Mouse (Mus musculus) adrenal gland (tissue): Measurements from ENCODE around the gene Ttll1.

Source experiments
- intact Hi-C: fragments of 180-260 bp; cut with DNase I; formaldehyde crosslinking; loops from one replicate; pipeline ENCODE4 v1.15.1; 2025

The Ttll1 gene

DNA sequence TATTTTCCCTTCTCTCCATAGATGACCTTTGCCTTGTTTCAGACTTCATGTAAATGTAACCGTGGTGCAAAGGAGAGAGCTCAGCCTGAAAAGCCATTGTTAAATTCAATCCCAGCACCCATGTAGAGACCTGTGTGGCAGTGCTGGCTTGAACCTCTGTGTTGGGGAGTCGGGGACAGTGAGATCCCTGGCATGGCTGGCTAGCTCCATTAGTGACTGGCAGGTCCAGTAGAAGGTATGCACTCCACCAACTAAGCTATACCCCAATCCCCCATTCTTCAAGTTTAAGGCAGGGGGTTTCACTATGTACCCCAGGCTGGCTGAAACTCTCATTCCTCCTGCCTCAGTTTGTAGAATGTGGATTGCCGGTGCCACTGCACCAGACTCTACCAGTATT lies 13.6 kb upstream of the Ttll1 start:
- intact Hi-C loops = no loop called here

DNA sequence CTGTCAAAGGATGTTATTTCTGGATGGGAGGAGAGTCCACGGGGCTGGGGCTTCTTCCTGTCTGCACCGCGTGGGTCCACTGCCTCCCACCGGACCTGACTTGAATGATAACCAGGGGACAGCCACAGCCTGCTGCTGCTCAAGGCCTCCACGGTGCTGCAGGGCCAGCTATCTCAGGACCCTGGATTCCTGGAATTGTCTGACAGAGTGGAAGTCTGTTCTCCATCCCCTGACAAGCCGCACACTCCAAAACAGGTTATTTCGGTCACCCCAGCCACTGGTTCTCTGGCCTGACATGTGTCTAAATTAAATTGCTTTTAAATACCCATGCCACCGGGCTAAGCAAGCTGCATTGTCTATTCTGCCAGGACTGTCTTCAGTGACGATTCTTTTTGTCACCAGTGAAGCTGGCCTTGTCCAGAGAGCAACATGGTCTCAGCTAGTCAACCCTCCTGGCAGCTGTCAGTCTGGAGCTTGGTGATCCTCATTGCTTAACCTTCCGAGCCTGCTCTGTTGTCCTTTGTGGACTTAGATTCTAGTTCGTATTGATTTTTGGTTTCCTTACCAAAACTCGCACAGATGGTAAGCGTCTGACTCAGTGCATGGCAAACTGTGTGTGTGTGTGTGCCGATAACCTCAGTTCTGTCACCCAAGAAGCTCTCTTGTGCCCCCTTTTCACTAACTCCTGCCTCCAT lies 13.1 kb upstream of the Ttll1 start:
- intact Hi-C loops = no loop called here

DNA sequence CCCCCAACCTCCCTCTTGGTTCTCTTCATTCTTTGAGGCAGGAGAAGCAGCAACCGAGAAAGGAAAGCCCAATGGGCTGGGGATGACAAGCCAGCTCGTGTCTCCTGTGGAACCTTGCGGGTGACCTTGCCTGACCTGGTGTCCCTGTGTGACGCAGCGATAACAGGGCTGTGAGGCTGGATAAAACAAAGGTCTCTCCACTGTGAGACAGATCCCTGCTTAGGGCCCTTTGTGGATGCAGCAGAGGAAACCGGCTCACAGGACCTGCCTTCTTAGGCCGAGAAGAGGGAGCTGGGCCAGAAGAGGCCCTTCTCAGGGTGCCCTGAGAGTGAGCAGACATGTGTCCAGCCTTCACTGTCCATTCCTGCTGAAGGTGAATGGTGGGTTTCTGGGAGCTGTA lies 12.5 kb upstream of the Ttll1 start:
- intact Hi-C loops = no loop called here

DNA sequence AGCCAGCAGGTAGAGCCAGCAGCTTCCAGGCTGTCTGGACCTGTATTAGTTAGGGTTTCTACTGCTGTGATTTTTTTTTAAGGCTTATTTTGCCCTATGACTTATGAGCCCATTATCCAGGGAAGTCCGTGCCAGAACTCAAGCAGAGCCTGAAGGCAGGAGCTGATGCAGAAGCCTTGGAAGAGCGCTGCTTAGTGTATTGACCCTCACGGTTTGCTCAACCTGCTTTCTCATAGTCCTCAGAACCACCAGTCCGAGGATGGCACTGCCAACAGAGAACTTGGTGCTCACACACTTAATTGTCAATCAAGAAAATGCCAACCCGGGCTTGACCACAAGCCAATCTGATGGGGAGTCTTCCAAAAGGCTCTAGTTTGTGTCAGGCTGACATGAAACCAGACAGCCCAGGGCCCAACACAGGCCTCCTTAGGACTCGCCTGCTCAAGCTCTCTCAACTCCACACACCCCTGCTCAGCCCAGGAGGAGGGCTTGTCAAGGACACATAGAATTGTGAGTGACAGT lies 10.2 kb upstream of the Ttll1 start:
- intact Hi-C loops = no loop called here

DNA sequence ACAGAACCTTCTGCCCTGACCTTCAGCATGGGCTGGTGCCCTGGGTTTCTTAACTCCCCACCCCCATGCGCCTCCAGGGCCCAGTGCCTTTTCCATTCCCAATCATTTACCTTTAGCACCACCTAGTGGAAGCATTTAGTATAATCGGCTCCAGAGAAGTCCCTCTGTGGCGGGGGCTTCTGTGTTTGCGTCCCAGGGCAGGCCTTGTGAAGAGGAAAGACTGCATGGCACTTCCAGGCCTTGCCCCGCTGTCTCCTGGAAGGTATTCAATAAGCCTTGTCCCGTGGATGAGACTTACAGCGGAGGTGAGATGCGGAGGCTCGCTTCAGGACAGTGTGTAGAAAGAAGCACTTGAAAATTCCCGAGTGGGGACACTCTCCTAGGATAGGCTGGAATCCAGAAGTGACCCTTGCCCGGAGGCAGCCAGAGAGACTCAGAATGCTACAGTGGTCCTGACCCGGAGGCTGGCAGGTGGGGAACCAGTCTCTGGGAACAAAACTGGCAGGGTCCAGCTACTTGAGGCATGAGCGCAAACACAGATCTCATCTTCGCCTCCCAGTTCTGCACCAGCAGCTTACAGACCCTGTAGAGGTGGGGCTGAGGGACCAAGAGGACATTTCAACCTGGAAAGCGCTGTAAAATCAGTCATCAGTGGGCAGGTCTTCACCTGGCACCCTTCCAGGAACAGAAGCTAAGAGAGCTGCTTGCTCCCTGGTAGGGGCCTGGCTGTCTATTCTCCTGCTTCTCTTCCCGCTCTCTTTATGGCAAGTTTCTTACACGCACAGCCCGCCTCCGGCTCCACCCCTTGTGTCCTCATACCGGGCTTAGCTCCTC lies 7.7 kb upstream of the Ttll1 start:
- intact Hi-C loops = loop anchor here (5.0 kb wide), 1 partner anchor 311 kb away; no protein-coding TSS in a partner anchor

DNA sequence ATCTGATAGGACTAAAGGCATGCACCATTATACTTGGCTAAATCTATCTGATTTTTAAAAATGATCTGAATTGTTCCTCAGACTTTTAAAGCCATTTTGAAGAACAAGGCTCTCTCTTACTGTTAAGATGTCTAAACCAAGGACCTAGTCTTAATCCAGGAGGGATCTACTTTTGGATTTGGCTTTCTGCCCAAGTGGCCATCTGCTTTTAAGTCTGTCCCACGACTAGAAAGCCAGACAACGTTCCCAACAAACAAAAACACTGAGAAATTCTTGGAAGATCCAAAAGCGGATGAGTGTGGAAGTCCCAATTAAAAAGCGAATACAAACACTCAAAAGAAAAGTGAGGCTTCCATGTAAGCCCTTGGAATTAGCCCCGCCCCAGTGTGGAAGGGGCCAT lies 4.3 kb upstream of the Ttll1 start:
- intact Hi-C loops = loop anchor here (5.0 kb wide), 1 partner anchor 308 kb away; no protein-coding TSS in a partner anchor

DNA sequence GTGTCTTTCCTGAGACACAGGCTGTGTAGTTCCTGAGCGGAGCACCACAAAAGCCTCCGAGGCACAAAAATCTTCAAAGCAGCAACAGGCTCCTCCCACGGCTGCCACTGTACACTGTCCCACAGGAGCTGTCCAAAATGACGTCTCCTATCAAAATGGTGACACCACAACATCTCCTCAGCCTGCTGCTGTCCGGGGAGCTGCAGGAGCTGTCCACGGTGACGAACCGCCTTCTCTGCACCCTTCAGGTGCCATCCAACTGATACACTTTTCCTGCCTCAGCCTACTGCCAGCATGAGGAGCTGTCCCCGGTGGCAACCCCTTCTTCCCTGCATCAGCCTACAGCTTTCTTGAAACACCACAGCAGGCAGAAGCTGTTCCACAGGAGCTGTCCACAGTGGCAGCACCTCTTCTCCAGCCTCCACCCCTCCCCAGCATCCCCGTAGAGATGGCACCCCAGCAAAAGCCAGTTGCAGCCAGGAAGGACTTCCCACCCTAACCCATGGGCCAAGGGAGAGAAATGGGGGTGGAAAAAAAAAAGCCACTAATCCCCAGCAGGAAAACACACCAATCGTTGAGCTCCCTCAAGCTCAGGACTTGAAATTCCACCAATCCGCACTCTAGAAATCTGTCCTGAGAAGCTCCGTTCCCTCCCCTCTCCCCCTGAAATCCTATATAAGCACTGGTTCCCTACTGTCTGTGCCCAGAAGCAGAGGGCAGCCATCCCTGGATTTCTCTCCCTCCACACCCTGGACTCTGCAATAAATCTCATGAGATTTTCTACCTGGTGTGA lies 2.0 kb upstream of the Ttll1 start:
- intact Hi-C loops = no loop called here

DNA sequence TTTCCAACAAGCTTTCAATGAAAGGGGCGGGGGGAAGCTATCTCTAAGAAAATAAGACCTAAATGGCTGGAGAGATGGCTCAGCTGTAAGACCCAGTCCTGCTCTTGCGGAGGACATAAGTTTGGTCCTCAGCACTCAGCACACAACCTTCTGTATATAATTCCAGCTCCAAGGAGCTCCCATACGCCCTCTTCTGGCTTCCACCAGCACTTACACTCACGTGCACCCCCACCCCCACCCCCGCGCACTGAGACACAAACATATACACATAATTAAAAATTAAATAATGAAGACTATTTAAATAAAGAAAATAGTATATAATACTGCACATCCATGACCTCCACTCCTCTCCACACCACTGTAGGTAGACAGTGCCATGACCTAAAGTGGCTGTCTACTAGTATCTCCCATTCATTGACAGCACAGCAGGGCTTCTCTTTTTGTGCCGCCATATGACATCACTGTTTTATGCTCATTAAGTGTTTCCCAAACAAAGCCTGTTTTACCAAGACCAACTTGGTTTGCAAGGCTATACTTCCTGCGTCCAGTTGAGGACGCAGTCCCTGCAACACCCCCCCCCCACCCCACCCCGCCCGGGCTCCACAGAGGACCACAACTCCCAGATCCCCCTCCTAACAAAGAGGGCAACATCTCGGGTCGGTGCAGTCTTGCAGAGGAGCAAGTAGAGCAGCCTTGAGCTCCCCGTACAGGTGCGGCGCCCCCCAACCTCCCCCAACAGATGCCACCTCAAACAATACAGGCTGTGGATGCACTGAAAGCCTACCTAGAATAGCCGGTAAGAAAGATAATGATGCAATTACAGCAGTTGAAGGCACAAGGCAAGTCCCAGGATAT lies 516 bp downstream of the Ttll1 start:
- intact Hi-C loops = no loop called here

DNA sequence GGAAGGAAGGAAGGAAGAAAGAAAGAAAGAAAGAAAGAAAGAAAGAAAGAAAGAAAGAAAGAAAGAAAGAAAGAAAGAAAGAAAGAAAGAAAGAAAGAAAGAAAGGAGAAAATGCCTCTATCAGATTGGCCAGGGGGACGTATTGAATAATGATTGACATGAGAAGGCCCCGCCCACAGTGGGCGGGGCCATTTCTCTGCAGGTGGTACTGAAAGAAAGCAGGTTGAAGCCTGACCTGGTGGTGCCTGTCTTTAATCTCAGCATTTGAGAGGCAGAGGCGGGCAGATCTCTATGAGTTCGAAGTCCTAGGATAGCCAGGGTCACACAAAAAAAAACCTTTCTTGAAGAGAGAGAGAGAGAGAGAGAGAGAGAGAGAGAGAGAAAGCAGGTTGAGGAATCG lies 9.2 kb downstream of the Ttll1 start:
- intact Hi-C loops = loop anchor here (5.0 kb wide), 1 partner anchor 104 kb away; no protein-coding TSS in a partner anchor

DNA sequence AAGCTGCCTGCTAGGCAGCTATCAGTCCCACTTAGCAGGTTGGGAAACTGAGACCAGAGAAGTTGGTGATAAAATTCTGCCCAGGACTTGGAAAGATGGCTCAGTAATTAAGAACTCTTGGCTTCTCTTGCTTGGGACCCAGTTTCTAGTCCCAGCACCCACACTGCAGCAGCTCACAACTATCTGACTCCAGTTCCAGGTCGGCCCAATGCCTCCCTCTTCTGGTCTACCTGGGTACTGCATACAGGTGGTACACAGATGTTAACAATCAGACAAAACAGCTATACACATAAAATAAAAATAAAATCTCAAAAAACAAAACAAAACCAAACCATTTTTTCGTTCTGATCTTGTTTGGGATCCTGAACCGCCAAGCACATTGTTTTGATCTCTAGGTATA lies 10.3 kb downstream of the Ttll1 start:
- intact Hi-C loops = loop anchor here (5.0 kb wide), 1 partner anchor 103 kb away; no protein-coding TSS in a partner anchor

DNA sequence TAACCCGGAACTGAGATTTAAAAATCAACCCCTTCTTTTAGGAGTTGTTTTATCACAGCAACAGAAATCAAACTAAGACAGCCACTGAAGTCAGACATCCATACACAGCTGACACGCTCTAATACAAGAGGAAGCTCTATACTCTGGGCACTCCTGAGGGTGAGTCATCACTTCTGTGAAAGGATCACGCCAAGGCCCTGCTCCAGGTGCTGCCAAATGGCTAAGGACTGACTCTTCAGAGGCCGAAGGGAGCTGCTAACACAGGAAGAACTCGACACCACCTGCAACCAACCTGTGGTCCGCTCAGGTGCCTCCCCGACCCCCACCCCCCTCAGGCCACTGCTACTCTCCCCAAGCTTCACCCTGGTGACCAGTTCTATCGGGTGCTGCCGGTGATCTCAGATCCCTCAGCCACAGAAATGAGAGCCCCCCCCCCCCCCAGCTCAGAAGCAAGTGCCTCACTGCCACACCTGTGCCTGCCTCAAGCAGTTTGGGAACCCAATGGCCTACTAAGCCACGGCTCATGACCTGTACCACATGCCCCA lies 11.4 kb downstream of the Ttll1 start:
- intact Hi-C loops = no loop called here

DNA sequence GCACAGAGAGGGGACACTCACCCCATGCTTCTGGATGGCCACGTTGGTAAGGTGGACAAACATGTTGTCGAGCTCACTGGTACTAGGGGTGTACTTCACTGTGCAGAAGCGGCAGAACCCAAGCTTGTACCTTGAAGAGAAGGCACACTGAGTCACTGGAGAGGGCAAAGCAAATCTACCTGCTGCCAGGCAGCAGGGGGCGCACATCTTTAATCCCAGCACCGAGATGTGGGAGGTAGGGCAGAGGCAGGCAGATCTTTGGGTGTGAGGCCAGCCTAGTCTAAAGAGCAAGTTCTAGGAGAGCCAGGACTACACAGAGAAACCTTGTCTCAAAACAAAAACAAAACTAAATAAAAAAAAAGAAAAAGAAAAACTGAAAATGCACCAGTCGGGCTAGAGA lies 13.4 kb downstream of the Ttll1 start:
- intact Hi-C loops = no loop called here

DNA sequence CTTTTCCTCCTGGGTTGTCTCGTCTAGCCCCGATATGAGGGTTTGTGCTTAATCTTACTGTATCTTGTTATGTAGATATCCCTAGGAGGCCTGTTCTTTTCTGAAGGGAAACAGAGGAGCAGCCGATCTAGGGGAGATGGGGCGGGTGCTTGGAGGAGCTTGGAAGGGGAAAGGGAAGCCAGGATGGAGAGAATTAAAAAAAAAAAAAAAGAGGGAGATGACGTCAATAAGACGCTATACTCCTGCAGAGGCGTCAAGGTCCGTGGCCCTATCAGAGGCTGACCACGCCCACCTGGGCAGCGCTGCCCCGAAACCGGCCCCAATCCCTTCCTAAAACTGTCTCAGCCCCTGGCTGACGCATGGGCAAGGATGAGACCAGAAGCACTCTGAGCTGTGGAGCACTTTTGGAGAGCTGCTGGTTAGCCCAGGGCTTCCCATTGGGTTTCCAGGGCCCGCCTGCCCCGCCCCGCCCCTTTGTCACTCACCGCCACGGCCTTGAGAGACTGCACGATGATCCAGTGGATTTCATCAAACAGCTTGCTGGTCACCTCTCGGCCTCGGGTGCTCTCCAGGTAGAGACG lies 14.8 kb downstream of the Ttll1 start:
- intact Hi-C loops = no loop called here

DNA sequence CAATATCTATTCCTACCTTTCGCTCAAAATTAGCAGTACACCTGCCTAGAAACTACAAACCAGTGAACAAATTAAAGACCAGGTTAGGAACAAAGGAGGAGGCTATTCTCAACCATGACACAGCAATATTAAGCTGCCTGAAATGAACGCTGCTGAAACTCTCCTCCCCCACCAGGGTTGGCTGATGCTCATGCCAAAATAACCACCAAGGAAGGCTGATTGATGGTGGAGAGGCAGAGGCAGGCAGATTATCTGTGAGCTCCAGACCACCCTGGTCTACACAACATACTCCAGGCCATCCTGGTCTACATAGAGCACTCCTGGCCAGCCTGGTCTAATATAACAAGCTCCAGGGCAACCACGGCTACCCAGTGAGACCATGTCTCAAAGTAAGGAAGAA lies 15.5 kb downstream of the Ttll1 start:
- intact Hi-C loops = no loop called here

DNA sequence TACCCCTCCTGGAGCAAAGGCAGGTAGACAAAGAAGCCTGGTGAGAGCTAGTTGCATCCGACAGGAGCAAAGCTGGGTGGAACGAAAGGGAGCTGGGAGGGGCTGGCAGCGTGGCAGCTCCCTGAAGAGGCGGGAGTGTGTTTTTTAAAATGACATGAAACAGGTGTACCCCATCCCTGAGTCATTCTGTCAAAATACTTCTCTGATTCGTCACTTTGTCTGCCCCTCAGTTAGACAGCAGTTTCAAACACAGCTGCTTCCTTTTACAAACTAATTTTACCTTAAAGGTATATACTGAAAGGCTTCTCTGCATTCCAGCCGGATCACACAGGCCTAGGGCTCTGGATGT lies 16.1 kb downstream of the Ttll1 start:
- intact Hi-C loops = no loop called here

DNA sequence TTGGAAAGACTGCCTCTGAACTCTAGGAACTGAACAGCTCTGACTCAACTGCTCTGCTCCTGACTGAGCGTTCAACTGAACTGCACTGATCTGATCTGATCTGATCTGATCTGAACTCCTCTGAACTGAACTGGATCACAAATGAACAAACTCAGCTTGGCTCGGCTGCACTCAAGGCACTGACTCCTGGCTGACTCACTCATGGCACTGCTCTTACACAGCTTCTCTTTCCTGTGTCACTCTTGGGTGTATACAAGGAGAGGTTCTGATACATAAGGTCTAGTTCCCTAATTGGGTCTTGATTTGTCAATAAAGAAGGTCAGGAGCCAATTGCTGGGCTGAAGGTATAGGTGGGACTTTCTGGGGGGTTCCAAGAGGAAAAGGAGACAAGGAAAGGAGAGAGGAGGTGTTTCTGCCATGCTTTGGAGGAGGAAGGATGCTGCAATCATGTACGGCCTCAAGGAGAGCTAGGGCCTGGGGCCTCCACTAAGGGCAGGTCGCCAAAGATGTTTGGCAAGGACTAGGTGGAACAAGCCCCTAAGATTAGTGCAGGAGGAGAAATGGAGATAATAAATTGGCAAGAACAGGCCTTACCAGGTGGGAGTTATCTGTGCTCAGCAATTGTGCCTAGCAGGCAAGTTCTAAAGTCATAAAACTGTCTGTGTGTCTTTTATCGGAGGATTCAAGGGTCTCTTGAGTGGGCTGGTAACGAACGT lies 16.7 kb downstream of the Ttll1 start:
- intact Hi-C loops = no loop called here

DNA sequence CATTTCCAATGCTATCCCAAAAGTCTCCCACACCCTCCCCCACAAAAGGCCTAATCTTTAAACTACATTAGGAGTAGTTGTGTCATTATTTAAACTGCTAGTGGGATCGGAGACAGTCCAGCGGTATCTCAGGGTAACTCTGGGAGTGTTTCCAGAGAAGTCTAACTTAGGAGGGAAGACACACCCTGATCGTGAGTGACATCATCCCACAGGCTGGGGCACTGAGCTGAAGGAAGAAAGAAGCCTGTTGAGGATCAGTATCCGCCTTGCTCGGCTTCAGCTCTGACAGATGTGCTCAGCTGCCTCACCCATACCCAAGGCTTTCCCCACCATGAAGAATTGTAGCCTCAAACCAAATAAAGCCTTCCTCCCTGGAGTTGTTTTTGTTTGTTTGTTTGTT lies 18.8 kb downstream of the Ttll1 start:
- intact Hi-C loops = no loop called here

DNA sequence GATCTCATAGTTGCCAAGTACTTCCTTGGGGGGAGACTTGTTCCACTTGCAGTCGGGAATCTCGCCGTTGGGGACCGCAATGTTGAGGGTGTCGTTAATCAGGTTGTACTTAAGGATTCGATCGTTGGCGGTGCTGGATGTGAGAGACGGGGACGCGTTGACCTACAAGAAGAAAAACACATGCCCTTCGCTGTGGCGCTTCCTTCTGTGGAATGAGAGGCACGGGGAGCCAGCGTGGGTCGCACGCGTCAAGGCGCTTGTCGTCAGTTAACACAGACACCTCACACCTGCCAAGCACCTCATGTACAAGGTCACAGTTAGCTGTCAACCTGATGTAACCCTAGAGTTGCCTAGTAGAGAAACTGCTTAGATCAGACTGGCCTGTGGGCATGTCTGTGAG lies 21.2 kb downstream of the Ttll1 start:
- intact Hi-C loops = no loop called here

DNA sequence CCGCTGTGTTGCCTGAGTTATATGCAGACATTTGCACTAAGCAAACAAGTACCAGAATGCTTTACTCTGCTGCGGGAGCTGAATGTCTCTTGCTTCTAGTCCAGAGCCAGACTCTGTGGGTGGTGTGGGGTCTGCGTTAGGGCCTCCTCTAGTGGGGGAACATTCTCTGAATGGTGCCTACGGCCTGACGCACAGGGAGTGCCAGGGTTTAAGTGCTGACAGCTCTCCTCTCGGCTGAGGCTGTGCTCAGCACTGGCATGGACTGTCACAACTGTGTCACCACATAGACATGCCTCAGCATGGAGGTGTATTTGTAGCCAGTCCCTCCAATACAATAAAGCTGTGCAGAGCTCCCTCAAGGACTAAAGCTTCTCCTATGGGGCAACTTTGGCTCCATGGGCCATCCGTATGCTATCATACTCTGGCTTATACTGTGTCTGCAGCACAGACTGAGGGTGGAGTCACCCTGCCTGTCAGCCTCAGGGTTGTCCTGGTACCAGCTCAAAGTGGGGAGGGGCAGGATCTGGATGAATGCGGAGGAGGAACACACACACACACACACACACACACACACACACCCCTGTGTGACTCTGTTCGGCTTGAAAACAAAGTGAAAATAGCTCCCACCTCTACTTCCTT lies 23.1 kb downstream of the Ttll1 start:
- intact Hi-C loops = no loop called here
